In genomic region chr11:24000675-24001074, GRCm38 (mm10) we compare ENCODE assay signal across 8 mouse cellular contexts.
ATAC-seq and TF ChIP-seq lines count a peak whose summit lies in the region.
"Had no signal": no experiment of that assay in that cellular context is flagged by ENCODE, and none has a peak within 500 bp of the region (broad histone marks: within the 10 kb centered on the region; RNA-seq: fewer than 3 reads in every experiment).

No protein-coding gene starts in this region.

- no peak for TF ChIP-seq CTCF in intestine, postnatal 0 days (IDR thresholded peaks at IDR 0.05; ENCODE audit: low read depth)

- no peak overlapping the region for H3K4me2 ChIP-seq in intestine, embryonic 15.5 days (replicated peaks)
- no peak overlapping the region for H3K4me2 ChIP-seq in intestine, postnatal 0 days (replicated peaks; ENCODE audit: low read depth)
- no peak overlapping the region for H3K4me2 ChIP-seq in intestine, embryonic 16.5 days (ENCODE audit: low read depth, low read length)

- no peaks in the 10 kb centered on the region for H3K4me1 ChIP-seq in intestine, embryonic 15.5 days (replicated peaks)
- H3K4me1 ChIP-seq in intestine, postnatal 0 days (replicated peaks; ENCODE audit: control insufficient read depth, insufficient read depth, low read length): no peaks in the 10 kb centered on the region
- no peaks in the 10 kb centered on the region for H3K4me1 ChIP-seq in intestine, embryonic 16.5 days (ENCODE audit: control insufficient read depth, insufficient read depth, low read length)

- no peaks in the 10 kb centered on the region for H3K9me3 ChIP-seq in intestine, embryonic 15.5 days
- no peaks in the 10 kb centered on the region for H3K9me3 ChIP-seq in intestine, postnatal 0 days (ENCODE audit: control insufficient read depth)
- no peaks in the 10 kb centered on the region for H3K9me3 ChIP-seq in intestine, embryonic 16.5 days (ENCODE audit: control insufficient read depth, low read length)
- H3K9me3 ChIP-seq: G1E had no signal

- H3K9ac ChIP-seq in intestine, embryonic 15.5 days: no peak overlapping the region
- no peak overlapping the region for H3K9ac ChIP-seq in intestine, postnatal 0 days (ENCODE audit: low read depth, low read length)
- H3K9ac ChIP-seq in intestine, embryonic 16.5 days (ENCODE audit: low read depth, low read length): no peak overlapping the region

- H3K27ac ChIP-seq in intestine, embryonic 15.5 days: no peak overlapping the region
- no peak overlapping the region for H3K27ac ChIP-seq in intestine, postnatal 0 days (ENCODE audit: low read depth, low read length)
- no peak overlapping the region for H3K27ac ChIP-seq in intestine, embryonic 16.5 days (ENCODE audit: low read length)

- ATAC-seq in intestine, embryonic 15.5 days: peak; percentile 69
- ATAC-seq in intestine, postnatal 0 days: no peak
- peak; percentile 84 for ATAC-seq in intestine, embryonic 16.5 days
- ATAC-seq in monocyte, adult 5-6 weeks (replicated peaks; ENCODE audit: insufficient number of reproducible peaks, low FRiP score, low TSS enrichment, poor library complexity, severe bottlenecking): no peak
- ATAC-seq: activated CD4-positive, CD25-positive, alpha-beta regulatory T cell, adult 4 months; CD4-positive, CD25-positive, alpha-beta regulatory T cell, adult 4 months; Patski had no signal

- no peaks in the 10 kb centered on the region for H3K36me3 ChIP-seq in intestine, embryonic 15.5 days
- H3K36me3 ChIP-seq in intestine, postnatal 0 days (ENCODE audit: control insufficient read depth, insufficient read depth): no peaks in the 10 kb centered on the region
- H3K36me3 ChIP-seq in intestine, embryonic 16.5 days (ENCODE audit: control insufficient read depth, insufficient read depth, low read length): no peaks in the 10 kb centered on the region
- H3K36me3 ChIP-seq: G1E had no signal

- WGBS in intestine, embryonic 15.5 days: 63% methylated on average over 7 of the region's 7 CpGs
- WGBS in intestine, postnatal 0 days: 35% methylated on average over 7 of the region's 7 CpGs
- 58% methylated on average over 7 of the region's 7 CpGs for WGBS in intestine, embryonic 16.5 days

- H3K27me3 ChIP-seq in intestine, embryonic 15.5 days (replicated peaks): no peaks in the 10 kb centered on the region
- H3K27me3 ChIP-seq in intestine, postnatal 0 days (replicated peaks; ENCODE audit: control insufficient read depth, insufficient read depth, low read length): no peaks in the 10 kb centered on the region
- H3K27me3 ChIP-seq in intestine, embryonic 16.5 days (replicated peaks; ENCODE audit: control insufficient read depth, insufficient read depth, low read length): no peaks in the 10 kb centered on the region

- no peak overlapping the region for H3K4me3 ChIP-seq in intestine, embryonic 15.5 days (replicated peaks)
- H3K4me3 ChIP-seq in intestine, postnatal 0 days (ENCODE audit: low read depth, low read length): no peak overlapping the region
- no peak overlapping the region for H3K4me3 ChIP-seq in intestine, embryonic 16.5 days (ENCODE audit: low read length)

Comparison
In these comparisons a context has a peak if more than half of its experiments do, and no peak if none do; other contexts are left out.
1. ATAC-seq: peak in intestine, embryonic 15.5 days (single experiment) and intestine, embryonic 16.5 days (single experiment); none in intestine, postnatal 0 days (single experiment) and monocyte, adult 5-6 weeks (single experiment).